Mouse (Mus musculus) T-helper 17 cell (primary cell): Measurements from ENCODE around the gene Alkbh6.

ENCODE experiments used
- in situ Hi-C, 2 experiments: fragments of 300-600 bp; cut with MboI, MseI; formaldehyde crosslinking; loops; 1 replicate in 1 of 2; 2 replicates in 1 of 2; pipeline ENCODE4 v1.15.1; 2025; ENCODE audit warnings: high pct_unique_total_duplicates in 2 of 2

The Alkbh6 gene

GRCm38 (mm10) chr7:30294296-30294695, 14.2 kb upstream of the Alkbh6 start:
- in situ Hi-C loops: no loop called here

- in situ Hi-C loops: no loop called here
These were observed 13.4 kb upstream of the Alkbh6 start for GRCm38 (mm10) chr7:30295103-30295502.

GRCm38 (mm10) chr7:30296816-30297215, 11.7 kb upstream of the Alkbh6 start:
- in situ Hi-C loops: no loop called here

GRCm38 (mm10) chr7:30297266-30297665, 11.3 kb upstream of the Alkbh6 start:
- in situ Hi-C loops: no loop called here

- in situ Hi-C loops: no loop called here
These were observed 7.6 kb upstream of the Alkbh6 start for GRCm38 (mm10) chr7:30300914-30301313.

- in situ Hi-C loops: no loop called here
These were observed 2.3 kb upstream of the Alkbh6 start for GRCm38 (mm10) chr7:30306083-30306779.

- in situ Hi-C loops: no loop called here
These were observed 1.0 kb downstream of the Alkbh6 start for GRCm38 (mm10) chr7:30309395-30310129.

- in situ Hi-C loops: no loop called here
These were observed 1.6 kb downstream of the Alkbh6 start for GRCm38 (mm10) chr7:30310136-30310535.

GRCm38 (mm10) chr7:30313666-30314320, 5.3 kb downstream of the Alkbh6 start:
- in situ Hi-C loops: no loop called here

GRCm38 (mm10) chr7:30314721-30315155, 6.2 kb downstream of the Alkbh6 start, which contains the start of gene Syne4:
Syne4 (plus strand) TSS chr7:30314807.
- in situ Hi-C loops: no loop called here

GRCm38 (mm10) chr7:30315559-30316529, 7.3 kb downstream of the Alkbh6 start:
- in situ Hi-C loops: no loop called here

GRCm38 (mm10) chr7:30318142-30318541, 9.6 kb downstream of the Alkbh6 start:
- in situ Hi-C loops: no loop called here

- in situ Hi-C loops: no loop called here
These were observed 12.4 kb downstream of the Alkbh6 start for GRCm38 (mm10) chr7:30320946-30321345.

- in situ Hi-C loops: no loop called here
These were observed 13.2 kb downstream of the Alkbh6 start, which contains the start of gene E130208F15Rik for GRCm38 (mm10) chr7:30321539-30322284. E130208F15Rik (plus strand) TSS chr7:30321740.

GRCm38 (mm10) chr7:30322285-30322667, 13.8 kb downstream of the Alkbh6 start:
- in situ Hi-C loops: no loop called here

- in situ Hi-C loops: no loop called here
These were observed 14.3 kb downstream of the Alkbh6 start for GRCm38 (mm10) chr7:30322865-30323264.

GRCm38 (mm10) chr7:30323795-30324194, 15.3 kb downstream of the Alkbh6 start, which contains the start of gene Sdhaf1:
Sdhaf1 (minus strand) TSS chr7:30323895.
- in situ Hi-C loops: no loop called here

- in situ Hi-C loops: no loop called here
These were observed 15.9 kb downstream of the Alkbh6 start for GRCm38 (mm10) chr7:30324300-30324944.

GRCm38 (mm10) chr7:30325364-30325763, 16.8 kb downstream of the Alkbh6 start:
- in situ Hi-C loops: no loop called here

- in situ Hi-C loops: no loop called here
These were observed 17.9 kb downstream of the Alkbh6 start for GRCm38 (mm10) chr7:30326427-30326826.
